Mouse (Mus musculus): Measurements from ENCODE around the gene Ftsj1.

Gene Ftsj1

DNA sequence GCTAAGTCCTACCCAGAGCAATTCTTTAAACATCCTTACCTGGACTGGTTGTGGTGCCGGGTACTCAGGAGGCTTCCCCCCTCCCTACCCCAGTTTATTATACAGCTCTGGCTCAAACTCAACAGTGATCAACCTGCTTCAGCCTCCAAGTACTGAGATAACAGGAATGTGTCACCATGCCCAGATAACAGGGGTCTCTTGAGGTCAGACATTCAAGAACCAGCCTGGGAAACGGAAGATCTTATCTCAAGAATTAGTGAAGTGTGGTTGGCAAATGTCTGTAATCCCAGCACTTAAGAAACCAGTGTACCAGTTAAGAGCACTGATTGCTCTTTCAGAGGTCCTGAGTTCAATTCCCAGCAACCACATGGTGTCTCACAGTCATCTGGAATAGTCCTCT is 34.1 kb downstream of the Ftsj1 start:
- no peak for DNase-seq (ENCODE audit: low spot score)

GRCm38 (mm10) chrX:8217383-8217782 is 34.8 kb downstream of the Ftsj1 start:
- DNase-seq (ENCODE audit: low spot score): no peak

DNA sequence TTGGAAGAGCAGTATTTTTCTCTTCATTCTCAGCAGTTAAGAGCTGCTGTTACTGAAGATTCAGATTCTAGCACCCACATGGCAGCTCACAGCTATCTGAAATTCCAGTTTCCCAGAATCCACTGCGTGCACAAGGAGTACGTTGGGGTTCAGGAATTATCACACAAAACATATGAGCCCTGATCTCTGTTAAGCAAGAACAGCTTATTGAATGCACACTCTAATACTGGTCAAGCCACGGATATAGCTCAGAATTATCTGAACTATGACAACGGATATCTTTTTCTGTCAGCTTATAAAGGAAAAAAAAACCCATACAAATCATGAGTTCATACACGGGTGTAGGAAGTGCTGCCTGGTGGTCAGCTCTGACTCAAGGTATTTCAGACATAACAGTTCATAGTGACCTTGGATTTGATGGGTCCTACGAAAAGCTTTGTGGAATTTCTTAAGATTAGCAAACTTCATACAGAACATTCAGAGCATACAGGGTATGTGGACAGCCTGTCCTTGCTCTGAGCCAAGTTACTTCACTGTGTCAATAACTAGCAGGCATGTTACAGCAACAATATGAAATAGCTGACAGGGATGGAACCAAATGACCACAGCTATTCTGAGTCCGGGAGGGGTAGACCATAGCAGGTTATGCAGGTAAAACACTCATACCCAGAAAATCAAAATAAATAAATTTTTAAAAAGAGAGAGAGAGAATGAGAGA is 40.6 kb downstream of the Ftsj1 start:
- no peak for DNase-seq (ENCODE audit: low spot score)

DNA sequence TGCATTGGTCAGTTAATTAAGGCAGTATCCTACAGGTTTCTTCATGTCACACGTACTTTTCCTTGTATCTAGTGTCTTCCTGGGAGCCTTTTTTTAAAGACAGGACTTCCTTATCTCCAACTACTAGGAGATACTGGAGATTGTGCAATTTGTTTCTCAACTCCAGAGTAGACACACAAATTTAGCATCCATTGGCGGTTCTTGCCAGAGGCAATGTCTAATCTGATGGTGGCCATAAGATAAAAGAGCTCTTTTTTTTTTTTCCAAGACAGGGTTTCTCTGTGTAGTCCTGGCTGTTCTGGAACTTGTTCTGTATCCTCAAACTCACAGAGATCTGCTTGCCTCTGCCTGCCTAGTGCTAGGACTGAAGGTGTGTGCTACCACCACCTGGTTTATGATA is 42.5 kb downstream of the Ftsj1 start:
- DNase-seq (ENCODE audit: low spot score): no peak

GRCm38 (mm10) chrX:8207224-8207623 is 45.0 kb downstream of the Ftsj1 start:
- no peak for DNase-seq (ENCODE audit: low spot score)

DNA sequence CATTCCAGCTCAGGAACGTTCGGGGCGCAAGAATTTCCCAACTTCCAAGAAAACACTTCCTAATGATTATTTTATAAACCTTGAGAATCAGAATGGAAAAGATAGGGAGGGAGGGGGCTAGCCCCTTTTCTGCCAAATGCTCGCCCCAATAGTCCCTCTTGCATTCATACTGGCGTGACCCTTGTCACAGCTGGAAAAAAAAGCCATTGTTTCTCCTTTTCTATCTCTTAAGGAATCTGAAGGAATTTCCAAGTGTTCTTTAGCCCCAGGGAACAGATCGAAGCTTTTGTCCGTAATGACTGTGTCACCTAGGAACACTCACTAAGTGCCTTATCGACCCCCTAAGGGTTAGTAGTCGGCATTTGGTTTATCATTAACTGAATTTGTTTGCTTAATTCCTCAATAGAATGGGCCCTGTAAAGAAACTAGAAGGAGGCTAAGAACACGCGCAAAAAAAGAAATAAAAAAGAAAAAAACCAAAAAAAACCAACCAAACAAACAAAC is 45.5 kb downstream of the Ftsj1 start:
- DNase-seq (ENCODE audit: low spot score): no peak

DNA sequence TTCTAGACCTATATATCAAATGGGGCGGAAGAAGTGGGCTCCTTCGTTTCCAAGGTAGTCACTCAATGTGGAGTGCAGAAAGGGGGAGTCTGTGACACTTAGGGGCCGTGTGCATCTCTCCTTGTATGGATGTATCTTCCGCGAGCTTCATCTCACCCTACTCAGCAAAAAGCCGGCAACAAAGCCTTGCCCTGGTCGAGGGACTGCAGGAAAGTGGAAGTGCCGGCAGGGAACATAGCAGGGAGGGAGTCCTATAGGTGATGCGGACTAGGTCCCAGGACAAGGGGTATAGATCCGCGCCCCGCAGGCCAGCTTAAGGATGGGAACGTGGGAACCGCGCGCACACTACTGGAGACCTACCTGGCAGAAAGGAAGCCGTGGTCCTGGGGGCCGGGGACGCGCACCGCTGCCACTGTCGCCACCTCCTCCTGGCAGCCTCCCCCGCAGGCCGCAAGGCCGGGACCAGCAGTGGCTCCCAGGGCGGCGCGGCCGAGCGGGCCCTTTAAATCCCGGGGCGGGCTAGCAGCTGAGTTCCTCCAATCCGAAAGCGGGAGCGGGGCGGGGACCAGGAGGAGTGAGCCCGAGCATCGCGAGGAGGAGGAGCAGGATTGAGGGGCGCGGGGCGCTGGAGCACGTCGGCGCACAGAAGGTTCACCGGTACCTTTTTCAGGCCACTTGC is 46.1 kb downstream of the Ftsj1 start, which contains the start of gene Porcn:
Porcn (minus strand) TSS at position 511 of the 679 bp plus-strand sequence.
- DNase-seq (ENCODE audit: low spot score): peak; percentile 84

GRCm38 (mm10) chrX:8205551-8205950 is 46.7 kb downstream of the Ftsj1 start:
- DNase-seq (ENCODE audit: low spot score): no peak

DNA sequence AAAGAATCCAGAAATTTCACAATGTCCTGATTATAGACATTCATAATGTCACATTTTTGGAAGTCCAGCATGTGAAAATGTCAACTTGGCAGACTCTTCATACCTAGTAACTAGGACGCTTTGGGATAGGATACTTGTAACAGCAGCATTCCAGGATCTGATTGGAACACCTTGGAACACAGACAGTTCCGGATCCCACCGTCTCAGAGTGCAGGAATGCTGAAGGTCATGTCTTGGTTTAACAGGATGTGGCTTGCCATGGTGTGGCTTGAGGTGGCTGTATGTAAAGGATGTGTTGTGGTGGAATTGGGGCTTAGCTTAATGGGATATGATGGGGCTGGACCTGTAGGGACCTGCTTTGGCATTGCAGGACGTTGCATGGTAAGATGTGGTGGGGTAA is 47.1 kb downstream of the Ftsj1 start:
- no peak for DNase-seq (ENCODE audit: low spot score)

DNA sequence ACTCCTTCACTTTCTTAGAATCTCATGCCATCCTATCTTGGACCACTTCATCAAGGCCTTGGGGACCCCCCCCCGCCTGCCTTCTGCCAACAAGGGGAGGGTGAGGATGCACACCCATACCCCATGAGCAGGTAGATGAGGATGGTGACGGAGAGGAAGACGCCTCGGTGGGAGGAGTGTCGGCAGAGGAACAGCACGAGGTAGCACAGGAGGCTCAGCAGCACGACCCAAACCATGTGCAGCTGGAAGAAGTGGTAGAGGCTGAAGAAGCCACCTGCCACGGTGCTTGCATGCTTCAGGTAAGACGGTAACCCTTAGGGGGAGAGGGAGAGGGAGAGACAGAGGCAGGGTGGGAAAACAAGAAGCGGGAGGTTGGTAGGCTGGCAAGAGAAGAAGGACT is 48.1 kb downstream of the Ftsj1 start:
- DNase-seq (ENCODE audit: low spot score): no peak

DNA sequence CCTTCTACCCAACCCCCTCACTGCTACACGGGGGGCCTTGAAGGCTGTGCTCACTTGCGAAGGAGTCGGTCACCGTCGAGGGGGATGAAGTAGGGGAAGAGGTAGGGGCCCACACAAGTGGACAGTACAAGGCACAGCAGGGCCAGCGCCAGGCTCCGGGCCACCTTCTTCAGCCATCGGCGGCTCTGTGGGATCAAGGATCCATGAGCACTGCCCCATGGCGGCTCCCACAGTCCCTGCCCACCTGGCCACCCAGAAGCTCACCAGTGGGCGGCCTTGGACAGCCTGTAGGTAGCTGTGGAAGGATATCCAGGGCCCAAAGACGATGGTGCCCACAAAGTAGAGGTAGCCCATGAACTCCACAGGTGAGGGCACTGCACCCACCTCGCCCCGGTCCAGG is 49.1 kb downstream of the Ftsj1 start:
- no peak for DNase-seq (ENCODE audit: low spot score)

DNA sequence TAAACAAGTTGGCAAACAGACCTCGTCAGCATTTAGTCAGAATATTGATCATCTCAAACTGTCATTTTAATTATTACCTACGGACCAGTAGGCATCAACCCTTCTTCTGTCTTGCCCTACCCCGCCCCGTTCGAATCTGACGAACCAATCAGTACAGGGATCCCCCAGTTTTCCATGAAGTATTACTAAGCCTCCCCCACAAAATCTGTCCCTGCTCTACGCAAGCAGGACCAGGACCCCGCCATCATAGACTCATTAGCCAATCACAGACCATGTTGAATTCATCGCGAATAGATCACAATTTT is 58.8 kb downstream of the Ftsj1 start, which contains the start of gene Ebp:
Ebp (minus strand) TSS at position 94 of the 305 bp plus-strand sequence.
- DNase-seq (ENCODE audit: low spot score): no peak

DNA sequence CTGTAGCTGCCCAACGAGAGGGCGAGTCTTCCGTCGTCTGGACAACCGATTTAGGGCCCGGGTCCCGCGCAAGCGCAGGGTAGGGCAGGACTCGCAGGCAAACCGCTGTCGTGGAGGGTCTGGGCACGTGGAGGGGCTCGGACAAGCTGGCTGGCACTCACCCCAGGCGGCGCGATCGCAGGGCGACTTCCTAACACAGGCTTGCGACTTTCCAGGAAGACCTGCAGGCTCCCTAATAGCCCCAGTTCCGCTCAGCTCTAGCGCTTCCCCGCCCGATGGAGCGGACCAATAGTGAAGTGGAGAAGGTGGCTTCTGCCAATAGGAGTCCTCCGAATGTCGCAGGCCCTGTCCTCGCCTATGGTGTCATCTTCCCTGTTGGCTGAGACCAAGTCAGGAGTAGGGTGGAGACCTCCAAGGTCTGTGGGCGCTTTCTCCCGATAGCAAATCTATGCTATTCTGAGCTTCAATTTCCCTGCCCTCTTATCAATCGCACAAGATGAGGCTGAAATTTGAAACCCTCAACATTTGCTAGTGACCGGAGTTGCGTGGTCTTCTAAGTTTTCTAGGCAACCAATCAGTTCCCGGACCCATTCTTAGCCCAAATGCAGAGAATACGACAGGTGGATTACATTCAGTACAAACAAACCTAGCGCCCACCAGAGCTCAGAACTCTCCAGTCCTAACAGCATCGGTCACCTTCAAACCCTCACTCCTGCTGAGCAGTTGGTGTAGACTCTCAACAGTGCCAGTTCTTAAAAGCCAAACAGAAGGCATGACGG is 59.4 kb downstream of the Ftsj1 start:
- DNase-seq (ENCODE audit: low spot score): peak; percentile 74

GRCm38 (mm10) chrX:8192126-8192639 is 60.0 kb downstream of the Ftsj1 start:
- DNase-seq (ENCODE audit: low spot score): no peak

Measured in ovary, postnatal 36 days (tissue).